Mouse (Mus musculus) large intestine, adult 2 months (tissue): ENCODE measurements around the gene Prdm9. TPM values are rescaled to one million over a fixed set of nuclear protein-coding genes. Genes with fewer than 3 reads are reported as not detected.
"Not testable (repeated sequence)": the region's sequence is repeated elsewhere in the genome, so short reads cannot be mapped to it uniquely, and the experiment has no call there.

ENCODE experiments used
- DNase-seq: peaks from one replicate; pipeline ENCODE4 v3.0.0-alpha.2; 2012; ENCODE audit warnings: low read depth, low spot score
- WGBS: fragments of 180-500 bp; shearing (Covaris S2); methylation state at CpG from one replicate; pipeline ENCODE4 v1.1.7; 2018; 5-methylcytosine and 5-hydroxymethylcytosine counted together
- polyA plus RNA-seq: library from polyadenylated mRNA; depleted of rRNA; stranded (reverse); fragments of >200 nt; gene quantifications from 2 replicates; pipeline ENCODE4 v1.2.3, GENCODE M21; 2012; rRNA removed

The Prdm9 gene
- polyA plus RNA-seq, result 2.0 and 3.1 TPM in 2 replicates

GRCm38 (mm10) chr17:15564014-15564927, at the start of gene Prdm9:
Prdm9 (minus strand) TSS chr17:15564354.
- under 1% methylated on average over 43 of the region's 43 CpGs for WGBS
- DNase-seq, result peak; percentile 93

- 50% methylated on average over 11 of the region's 11 CpGs for WGBS
- no peak for DNase-seq
These were observed 35.3 kb upstream of the Prdm9 start for GRCm38 (mm10) chr17:15599496-15599895.

GRCm38 (mm10) chr17:15591216-15591881, 27.2 kb upstream of the Prdm9 start:
- DNase-seq, result no peak
- WGBS, result 69% methylated on average over 7 of the region's 7 CpGs

GRCm38 (mm10) chr17:15588116-15588515, 24.0 kb upstream of the Prdm9 start:
- DNase-seq, result no peak
- WGBS, result 33% methylated on average over 2 of the region's 2 CpGs

- 56% methylated on average over 4 of the region's 4 CpGs for WGBS
- DNase-seq, result no peak
These were observed 21.5 kb upstream of the Prdm9 start for GRCm38 (mm10) chr17:15585691-15586090.

GRCm38 (mm10) chr17:15583071-15583470, 18.9 kb upstream of the Prdm9 start:
- DNase-seq, result no peak
- 87% methylated on average over 7 of the region's 7 CpGs for WGBS

GRCm38 (mm10) chr17:15580072-15580447, 15.9 kb upstream of the Prdm9 start:
- no peak for DNase-seq
- 54% methylated on average over 2 of the region's 2 CpGs for WGBS

- no peak for DNase-seq
- 35% methylated on average over 7 of the region's 7 CpGs for WGBS
These were observed 15.4 kb upstream of the Prdm9 start for GRCm38 (mm10) chr17:15579410-15580071.

GRCm38 (mm10) chr17:15577291-15577694, 13.1 kb upstream of the Prdm9 start:
- no peak for DNase-seq
- under 1% methylated on average over 32 of the region's 32 CpGs for WGBS

GRCm38 (mm10) chr17:15575056-15575455, 10.9 kb upstream of the Prdm9 start:
- DNase-seq, result no peak
- 45% methylated on average over 1 of the region's 1 CpGs for WGBS

GRCm38 (mm10) chr17:15566908-15567307, 2.8 kb upstream of the Prdm9 start:
- no peak for DNase-seq
- 76% methylated on average over 5 of the region's 5 CpGs for WGBS

GRCm38 (mm10) chr17:15564928-15565300, 760 bp upstream of the Prdm9 start:
- no peak for DNase-seq
- 36% methylated on average over 12 of the region's 12 CpGs for WGBS

- WGBS, result 94% methylated on average over 2 of the region's 2 CpGs
- DNase-seq, result no peak
These were observed 4.2 kb downstream of the Prdm9 start for GRCm38 (mm10) chr17:15559946-15560345.

GRCm38 (mm10) chr17:15549713-15550112, 14.4 kb downstream of the Prdm9 start:
- 88% methylated on average over 1 of the region's 1 CpGs for WGBS
- no peak for DNase-seq

GRCm38 (mm10) chr17:15546440-15546839, 17.7 kb downstream of the Prdm9 start:
- 70% methylated on average over 4 of the region's 4 CpGs for WGBS
- DNase-seq, result no peak

- DNase-seq, result not testable (repeated sequence)
- 65% methylated on average over 4 of the region's 4 CpGs for WGBS
These were observed 20.3 kb downstream of the Prdm9 start for GRCm38 (mm10) chr17:15543868-15544267.

GRCm38 (mm10) chr17:15540309-15540708, 23.8 kb downstream of the Prdm9 start:
- no peak for DNase-seq
- 73% methylated on average over 4 of the region's 4 CpGs for WGBS

GRCm38 (mm10) chr17:15536457-15536904, 27.7 kb downstream of the Prdm9 start:
- DNase-seq, result no peak
- WGBS, result 2% methylated on average over 33 of the region's 33 CpGs

- no peak for DNase-seq
- WGBS, result 14% methylated on average over 8 of the region's 8 CpGs
These were observed 28.2 kb downstream of the Prdm9 start for GRCm38 (mm10) chr17:15535943-15536342.

- 63% methylated on average over 10 of the region's 11 CpGs for WGBS
- no peak for DNase-seq
These were observed 28.9 kb downstream of the Prdm9 start for GRCm38 (mm10) chr17:15535162-15535800.
